Mouse (Mus musculus): ENCODE data around the gene Ccdc33.

DNA sequence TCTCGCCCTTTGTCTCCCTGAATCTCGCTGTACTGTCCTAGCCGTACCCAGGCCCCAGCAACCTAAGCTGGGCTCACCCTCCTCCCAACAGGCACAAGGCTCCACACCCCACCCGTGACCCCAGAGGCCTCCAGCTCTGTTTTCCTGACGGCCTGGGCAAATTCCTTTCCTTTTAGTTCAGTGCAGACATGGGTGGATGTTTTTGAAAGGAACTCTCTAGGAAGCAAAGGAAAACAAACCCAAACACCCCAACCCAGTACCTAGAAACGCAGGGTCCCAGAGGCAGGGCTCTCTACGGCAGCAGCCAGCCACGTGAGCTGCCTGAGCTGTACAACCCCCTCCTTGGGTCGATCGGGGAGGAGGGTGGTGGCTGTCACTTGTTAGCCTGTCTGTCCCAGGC, 76.2 kb downstream of the Ccdc33 start:
- TF ChIP-seq POLR2A (IDR thresholded peaks at IDR 0.05; ENCODE audit: extremely low read depth, insufficient read depth, low read length), result no peak
- no peak for TF ChIP-seq CTCF (IDR thresholded peaks at IDR 0.05; ENCODE audit: low read depth, low read length)
